Mouse (Mus musculus) kidney, adult 2 months (tissue): Measurements from ENCODE around the gene Lrit2.

Source experiments
- CTCF ChIP-seq: fragments of 200-500 bp; conservative IDR thresholded peaks from 2 replicates; pipeline ENCODE4 v1.5.1; 2011; ENCODE audit warnings: low read depth, mild to moderate bottlenecking, control low read depth, low read length, moderate library complexity, mixed read lengths; ENCODE audit not compliant: insufficient read depth, insufficient read length
- POLR2A ChIP-seq: fragments of 200-500 bp; IDR thresholded peaks from one replicate; pipeline ENCODE4 v1.6.1; 2011; ENCODE audit warnings: low read depth, low read length, control low read depth

DNA sequence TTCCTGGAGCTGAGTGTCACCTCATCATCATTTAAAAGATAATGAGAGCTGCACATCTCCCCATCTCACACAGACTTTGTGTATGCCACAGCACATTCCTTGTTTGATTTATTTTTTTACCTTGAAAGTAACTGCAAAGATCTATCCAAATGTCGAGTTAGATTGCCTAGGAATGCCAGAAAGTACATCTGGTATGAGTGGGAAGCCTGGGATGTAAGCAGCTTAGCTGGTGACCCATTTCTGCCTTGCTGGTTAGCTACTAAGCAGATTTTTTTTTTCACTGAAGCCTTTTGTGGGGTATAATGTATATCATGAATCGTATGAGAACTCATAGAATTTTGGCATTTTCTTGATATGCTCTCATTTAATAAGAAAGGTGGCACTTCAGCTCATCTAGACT lies 1.1 kb upstream of the Lrit2 start:
- no peak for TF ChIP-seq POLR2A
- TF ChIP-seq CTCF, result no peak
